Mouse (Mus musculus): ENCODE results near the gene Fbxw17.
"Not testable (repeated sequence)": the region's sequence is repeated elsewhere in the genome, so short reads cannot be mapped to it uniquely, and the experiment has no call there.

Gene Fbxw17

DNA sequence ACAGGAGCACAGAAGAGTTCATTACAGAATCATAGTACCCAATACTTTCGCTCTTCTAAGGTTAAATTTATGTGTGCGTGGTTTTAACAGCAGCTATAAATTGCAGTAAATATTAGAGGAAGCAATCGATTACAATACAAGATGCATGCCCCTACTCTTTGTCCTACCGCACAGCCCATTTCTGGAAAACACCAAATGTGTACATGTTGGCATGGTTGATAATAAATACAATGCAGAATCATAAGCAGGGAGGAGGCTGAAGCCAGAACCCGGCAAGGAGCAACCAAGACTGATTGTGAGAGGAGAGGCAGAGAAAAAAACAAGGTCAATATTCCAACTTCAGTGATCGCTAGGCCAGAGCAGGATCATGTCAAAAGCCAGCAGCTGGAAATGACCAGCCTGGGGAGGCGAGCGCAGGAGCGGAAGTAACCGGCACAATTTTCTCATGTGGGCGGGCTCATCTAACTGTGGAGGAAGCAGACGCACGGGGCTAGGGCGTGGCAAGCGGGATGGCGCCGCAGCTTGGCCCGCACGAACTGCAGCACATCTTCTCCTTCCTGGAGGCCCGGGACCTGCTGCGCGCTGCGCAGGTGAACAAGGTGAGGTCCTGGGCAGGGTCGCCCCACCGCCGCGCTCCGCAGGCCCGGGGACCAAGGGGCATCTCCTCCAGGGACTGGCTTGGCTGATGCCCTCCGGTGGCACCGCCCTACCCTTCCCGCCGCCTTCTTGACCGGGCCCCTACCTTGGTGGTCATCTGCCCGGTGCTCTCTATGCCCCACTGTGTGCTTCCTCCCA, at the start of gene Fbxw17:
Fbxw17 (plus strand) TSS at position 476 of the 795 bp plus-strand sequence.
- DNase-seq (ENCODE audit: low read depth, low spot score): peak; percentile 31

DNA sequence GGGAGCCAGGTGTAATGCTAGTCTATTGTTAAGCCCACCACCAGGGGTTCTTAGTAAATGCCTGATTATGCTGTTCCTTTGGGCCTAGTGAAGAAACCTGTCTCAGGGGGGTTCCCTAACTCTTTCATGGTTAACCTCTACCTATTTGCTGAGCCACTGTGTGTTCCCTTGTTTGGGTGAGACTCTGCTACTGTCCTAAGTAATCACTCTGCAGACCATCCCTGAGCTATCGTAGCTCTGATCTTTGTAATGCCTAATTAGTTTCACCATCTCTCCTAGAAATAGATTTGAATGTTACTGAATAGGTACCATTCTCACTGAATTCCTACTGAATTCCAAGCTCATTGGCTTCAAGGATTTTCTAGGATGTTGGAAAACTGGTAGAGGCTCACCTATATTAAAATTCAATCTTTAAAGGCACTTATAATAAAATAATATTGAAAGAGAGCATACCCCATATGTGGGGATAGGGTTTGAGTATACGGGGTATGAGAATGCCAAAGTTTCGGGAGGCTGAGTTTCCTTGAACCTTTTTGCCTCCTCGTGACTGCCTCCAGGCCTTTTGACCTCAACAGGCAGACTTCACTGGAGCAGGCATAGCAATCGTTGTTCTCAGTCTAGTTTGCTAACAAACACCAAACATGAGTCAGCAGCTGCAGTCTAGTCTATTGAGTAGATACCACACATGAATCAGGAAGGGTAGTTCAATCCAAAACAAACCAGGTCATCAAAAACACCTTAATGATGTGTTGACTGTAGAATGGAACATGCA, 44.5 kb upstream of the Fbxw17 start:
- DNase-seq (ENCODE audit: low read depth, low spot score): not testable (repeated sequence)

DNA sequence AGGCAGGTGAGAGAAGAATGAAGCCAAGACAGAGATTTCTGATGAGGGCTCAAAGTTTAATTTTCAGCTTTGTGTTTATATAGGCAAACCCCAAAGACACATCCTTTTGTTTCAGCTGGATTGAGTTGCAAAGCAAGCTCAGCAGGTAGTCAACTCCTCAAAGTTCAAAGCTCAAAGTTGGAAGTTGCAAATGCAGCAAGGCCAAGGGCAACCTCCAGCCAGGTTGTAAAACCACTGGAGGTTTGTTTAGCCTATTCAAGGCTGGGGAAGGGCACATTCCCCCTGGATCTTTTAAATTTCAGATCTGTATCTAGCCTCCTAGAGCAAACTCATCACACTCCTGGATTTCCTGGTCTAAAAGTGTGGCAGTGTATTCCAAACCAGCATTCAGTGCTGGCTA, 28.5 kb upstream of the Fbxw17 start:
- not testable (repeated sequence) for DNase-seq (ENCODE audit: low read depth, low spot score)

DNA sequence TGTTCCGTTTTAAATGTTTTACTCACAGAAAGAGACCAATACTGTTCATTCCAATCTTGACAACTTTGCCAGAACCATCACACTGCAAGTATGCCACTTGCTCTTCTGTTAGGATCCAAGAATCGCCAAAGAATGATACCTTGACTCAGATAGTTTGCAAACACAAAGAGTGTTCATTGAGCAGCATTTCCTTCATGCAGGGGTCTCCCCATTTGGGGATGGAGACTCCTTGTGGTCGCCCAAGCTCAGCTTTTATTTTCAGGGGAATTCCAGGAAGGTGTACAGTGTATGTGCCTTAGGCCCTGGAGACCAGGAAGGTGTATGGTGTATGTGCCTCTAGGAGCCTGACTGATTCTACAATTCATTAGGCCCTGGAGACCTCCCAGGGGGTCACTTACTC, 757 bp downstream of the Fbxw17 start:
- DNase-seq (ENCODE audit: low read depth, low spot score): no peak

DNA sequence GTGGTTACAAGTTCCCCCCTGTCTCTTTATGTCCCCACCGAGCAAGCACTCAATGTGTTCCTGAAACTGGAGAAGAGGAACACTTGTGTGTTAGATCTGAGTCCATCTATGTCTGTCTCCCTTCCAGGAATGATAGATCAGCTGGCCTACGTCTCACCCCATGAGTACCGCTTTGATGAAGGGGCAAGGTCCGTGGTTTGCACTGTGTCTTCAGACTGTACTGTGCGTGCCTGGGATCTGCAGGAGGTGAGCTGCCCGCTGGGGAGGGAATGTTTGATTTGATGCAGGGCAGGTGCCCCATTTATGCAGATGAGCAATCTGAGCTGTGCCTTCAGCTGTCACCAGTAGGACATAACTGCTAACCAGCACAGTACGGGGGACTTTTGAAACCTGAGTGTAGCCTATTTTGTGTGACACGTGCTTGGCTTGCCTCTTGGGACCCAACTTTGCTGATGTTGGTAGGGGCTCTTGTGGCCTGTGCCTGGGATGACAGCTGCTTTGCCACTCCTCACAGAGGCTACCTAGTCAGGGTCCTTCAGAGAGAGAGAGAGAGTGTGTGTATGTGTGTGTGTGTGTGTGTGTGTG, 6.1 kb downstream of the Fbxw17 start:
- no peak for DNase-seq (ENCODE audit: low read depth, low spot score)

DNA sequence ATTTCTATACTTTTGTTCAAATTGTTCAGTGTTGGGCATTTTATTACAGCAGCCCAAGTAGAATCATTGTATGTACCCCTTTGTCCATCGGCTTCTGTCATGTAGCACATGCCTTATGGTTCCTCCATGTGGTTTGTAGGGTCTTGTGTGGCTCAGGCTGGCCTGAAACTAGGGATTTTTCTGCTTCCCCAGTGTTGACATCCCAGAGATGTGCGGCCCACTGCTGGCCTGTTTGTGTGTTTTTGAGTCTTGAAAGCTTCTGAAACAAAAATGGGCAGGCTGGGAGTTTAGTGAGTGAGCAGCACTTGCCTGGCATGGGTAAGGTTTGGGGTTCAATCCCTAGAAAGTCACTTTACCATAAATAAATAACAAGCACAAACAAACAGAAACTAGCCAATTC, 6.9 kb downstream of the Fbxw17 start:
- DNase-seq (ENCODE audit: low read depth, low spot score): no peak

DNA sequence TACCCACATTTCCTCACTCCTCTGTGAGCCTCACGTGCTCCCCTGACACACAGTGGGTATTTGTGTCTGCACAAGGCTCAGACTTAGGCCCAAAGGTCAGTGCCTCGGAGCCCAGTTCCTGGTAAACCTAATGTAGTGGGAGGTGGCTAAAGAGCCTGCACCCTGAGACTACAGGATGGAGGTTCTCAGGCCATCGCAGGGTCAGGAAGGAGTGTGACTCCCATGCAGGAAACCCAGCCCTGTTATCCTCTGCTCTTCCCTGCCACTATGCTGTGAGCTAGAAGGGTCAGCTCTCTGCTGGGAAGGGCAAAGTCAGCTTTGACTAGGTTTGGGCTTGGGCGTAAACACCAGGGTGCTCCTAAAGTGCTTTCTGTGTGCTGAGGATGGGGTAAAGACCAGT, 9.0 kb downstream of the Fbxw17 start:
- no peak for DNase-seq (ENCODE audit: low read depth, low spot score)

DNA sequence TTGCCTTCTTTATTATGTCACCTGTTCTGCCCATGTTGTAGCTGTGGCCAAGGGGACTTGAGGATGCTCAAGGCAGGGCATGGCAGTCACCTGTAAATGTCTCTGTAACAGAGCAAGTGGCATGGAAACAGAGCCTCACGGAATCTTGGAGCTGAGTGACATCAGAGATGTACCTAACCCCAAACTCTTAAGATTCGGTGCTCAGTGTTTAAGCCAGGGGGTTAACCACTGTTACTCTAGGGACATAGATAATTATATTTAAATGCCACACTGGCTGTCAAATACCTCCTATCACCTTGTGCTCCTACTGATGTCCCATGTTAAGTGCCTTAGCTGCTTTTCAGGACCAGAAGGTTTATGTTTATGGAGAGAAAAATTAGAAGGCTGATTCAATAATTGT, 26.1 kb downstream of the Fbxw17 start, which contains the start of gene Gm47429:
Gm47429 (minus strand) TSS at position 101 of the 400 bp plus-strand sequence.
- no peak for DNase-seq (ENCODE audit: low read depth, low spot score)

DNA sequence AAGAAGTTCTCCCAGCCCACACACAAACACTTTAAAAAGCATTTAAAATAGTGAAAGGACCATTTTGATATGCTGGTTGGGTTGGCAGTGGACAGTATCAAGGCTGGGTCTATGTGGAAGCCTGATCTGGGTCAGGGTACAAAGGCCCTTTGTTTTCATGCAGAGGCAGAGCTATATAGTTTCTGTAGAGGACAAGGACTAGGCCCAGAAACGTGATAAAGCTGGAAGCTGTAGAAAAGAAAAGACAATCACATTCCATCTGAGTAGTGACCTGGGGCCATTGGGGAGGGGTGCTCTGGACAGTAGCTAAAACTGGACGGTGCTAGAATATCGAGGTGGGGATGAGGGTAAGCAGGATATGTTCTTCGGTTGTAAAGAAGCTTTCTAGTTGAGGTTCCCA, 27.6 kb downstream of the Fbxw17 start:
- no peak for DNase-seq (ENCODE audit: low read depth, low spot score)

DNA sequence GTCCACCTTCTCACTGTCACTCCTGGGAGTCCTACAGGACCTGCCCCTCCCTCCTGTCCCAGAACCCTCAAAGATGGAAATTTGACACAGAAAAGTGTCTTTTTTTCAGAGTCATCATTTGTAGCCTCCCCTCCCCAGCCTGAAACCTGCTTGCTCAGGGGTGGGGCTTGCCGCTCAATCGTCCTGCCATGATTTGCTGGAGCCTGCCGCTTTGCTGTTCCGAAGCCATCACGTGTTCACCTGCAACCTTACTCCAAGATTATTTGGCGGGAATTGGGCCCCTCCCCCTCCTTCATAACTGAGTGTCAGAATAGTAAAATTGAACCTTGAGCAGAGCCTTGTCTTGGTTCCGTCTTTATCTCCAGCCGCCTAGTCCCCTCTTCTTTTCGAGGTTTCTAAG, 34.6 kb downstream of the Fbxw17 start:
- not testable (repeated sequence) for DNase-seq (ENCODE audit: low read depth, low spot score)

DNA sequence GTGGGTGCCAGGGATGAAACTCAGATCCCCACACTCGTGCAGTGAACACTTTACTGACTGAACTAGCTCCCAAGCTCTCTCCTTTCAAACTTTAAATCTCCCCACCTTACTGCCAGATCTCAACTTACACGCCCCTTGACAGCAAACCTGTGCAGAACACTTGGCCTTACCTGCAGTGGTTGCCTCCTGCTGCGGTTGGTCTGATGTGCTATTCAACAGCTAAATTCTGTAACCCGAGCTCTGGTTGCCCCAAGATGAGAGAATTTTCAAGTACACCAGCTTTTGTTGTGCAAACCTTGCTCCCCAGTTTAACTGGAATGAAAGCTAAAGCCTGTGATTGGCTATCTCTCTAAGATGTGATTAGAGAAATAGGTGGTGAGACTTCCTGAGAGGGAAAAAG, 35.8 kb downstream of the Fbxw17 start:
- no peak for DNase-seq (ENCODE audit: low read depth, low spot score)

DNA sequence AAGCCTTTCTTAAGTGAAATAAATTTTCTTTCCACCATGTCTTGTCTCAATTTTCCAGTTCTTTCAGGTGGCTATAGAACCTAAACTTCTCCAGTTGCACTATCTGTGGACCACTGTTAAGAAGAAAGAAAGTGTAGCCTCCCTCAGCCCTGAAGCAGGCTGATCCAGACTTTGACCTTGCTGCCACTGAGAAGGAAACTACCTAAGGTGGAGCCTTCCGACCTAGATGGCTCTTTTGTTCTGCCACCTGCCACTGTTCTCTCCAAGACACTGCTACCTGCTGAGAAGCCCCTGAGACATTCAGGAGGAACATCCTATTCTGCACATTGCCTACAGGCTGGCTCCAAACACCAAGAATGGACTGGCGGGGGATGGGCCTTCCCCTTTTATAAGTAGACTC, 42.8 kb downstream of the Fbxw17 start:
- not testable (repeated sequence) for DNase-seq (ENCODE audit: low read depth, low spot score)

DNA sequence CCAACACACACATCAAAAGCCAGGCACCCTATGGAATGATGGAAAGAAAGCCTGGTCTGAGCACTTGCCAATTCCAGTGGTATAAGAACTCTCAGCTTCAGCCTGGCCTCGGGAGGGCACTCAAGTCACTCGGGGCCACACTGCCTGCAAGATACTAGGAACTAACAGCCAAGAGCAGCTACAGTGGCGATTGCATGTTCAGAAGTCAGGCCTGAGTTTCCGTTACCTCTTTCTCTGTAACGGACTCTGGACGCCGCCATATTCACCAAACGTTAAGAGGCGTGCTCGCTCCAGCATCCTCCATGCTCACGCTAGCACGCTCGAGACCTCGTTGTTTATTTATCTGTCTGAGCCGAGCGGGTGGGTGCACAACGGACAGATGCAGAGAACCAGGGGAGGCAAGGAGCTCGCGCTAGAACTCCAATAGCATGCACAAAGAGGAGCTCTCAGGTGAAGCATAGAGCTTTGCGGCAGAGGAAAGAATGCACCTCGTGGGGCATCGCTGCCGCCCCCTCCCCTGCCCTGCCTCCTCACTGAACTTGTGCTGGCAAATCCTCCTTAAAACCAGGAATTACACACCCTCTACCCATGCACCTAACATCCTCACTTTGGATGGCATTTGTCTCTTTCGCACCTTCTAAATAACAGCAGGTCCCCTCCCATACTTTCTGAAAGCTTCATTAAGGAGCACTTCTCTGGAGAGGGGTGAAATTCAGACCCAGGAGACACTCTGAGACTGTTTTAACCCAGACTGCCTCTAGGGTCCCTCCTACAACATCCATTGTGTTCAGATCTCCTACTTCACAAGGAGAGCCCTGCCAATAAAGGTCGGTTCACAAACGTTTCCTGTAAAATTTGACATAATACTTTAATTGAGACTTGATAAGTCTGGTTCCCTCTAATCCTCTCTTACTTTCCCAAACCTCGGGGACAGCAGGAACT, 47.2 kb downstream of the Fbxw17 start:
- DNase-seq (ENCODE audit: low read depth, low spot score): no peak

DNA sequence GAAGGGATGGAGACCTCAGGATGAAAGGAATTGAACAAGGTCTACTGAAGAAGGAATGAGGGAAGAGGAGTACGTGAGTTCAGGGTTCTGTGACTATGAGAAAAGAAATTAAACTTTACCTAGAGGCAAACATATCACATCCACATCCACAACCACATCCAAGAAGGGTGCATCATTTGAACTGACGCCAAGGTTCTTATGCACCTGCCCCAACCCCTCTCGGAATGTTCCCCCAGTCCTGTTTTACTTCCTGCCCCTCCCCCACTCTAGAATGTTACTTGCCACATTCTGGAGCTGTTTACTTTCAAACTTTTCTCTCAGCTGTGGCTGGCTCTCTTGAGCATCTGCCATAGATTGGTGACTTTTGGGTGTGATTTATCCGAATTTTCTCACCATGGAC, 49.3 kb downstream of the Fbxw17 start, which contains the start of gene Nutm2:
Nutm2 (plus strand) TSS at position 301 of the 400 bp plus-strand sequence.
- no peak for DNase-seq (ENCODE audit: low read depth, low spot score)
